Mouse (Mus musculus) T-helper 17 cell (primary cell): ENCODE measurements around the gene Pramel1.
"Not testable (repeated sequence)": the region's sequence is repeated elsewhere in the genome, so short reads cannot be mapped to it uniquely, and the experiment has no call there.

Source experiments
- in situ Hi-C, 2 experiments: fragments of 300-600 bp; cut with MboI, MseI; formaldehyde crosslinking; loops; 1 replicate in 1 of 2; 2 replicates in 1 of 2; pipeline ENCODE4 v1.15.1; 2025; ENCODE audit warnings: high pct_unique_total_duplicates in 2 of 2

Pramel1 gene

GRCm38 (mm10) chr4:143426770-143427169, 32.5 kb downstream of the Pramel1 start:
- in situ Hi-C loops = not testable (repeated sequence)
